Mouse (Mus musculus) stomach, postnatal 0 days (tissue): ENCODE measurements around the gene Lyzl6. TPM values are rescaled to one million over a fixed set of nuclear protein-coding genes. Genes with fewer than 3 reads are reported as not detected.

Experiments used
- ATAC-seq: fragments of 200-750 bp; cut with Nextera tagmentation; 2 replicates; pipeline ENCODE4 v1.8.0; 2017; ENCODE audit not compliant: low FRiP score, low TSS enrichment
- DNase-seq: peaks from one replicate; pipeline ENCODE4 v3.0.0-alpha.2; 2016; ENCODE audit warnings: low spot score
- H3K27ac ChIP-seq: fragments of 300-500 bp; sonication (generic); replicated peaks from 2 replicates; pipeline ENCODE4 v1.5.1; 2014; ENCODE audit warnings: mild to moderate bottlenecking, control low read depth
- H3K27me3 ChIP-seq: fragments of 300-500 bp; sonication (generic); 2 replicates; pipeline ENCODE4 v1.6.1; 2014; ENCODE audit warnings: low read length; ENCODE audit not compliant: control insufficient read depth, insufficient read depth
- H3K36me3 ChIP-seq: fragments of 300-500 bp; sonication (generic); 2 replicates; pipeline ENCODE4 v1.6.1; 2014; ENCODE audit warnings: low read length, mixed read lengths; ENCODE audit not compliant: control insufficient read depth, insufficient read depth
- H3K4me1 ChIP-seq: fragments of 300-500 bp; sonication (generic); replicated peaks from 2 replicates; pipeline ENCODE4 v1.6.1; 2014; ENCODE audit warnings: antibody characterized with exemption; ENCODE audit not compliant: control insufficient read depth, insufficient read depth
- H3K4me2 ChIP-seq: fragments of 300-500 bp; sonication (generic); replicated peaks from 2 replicates; pipeline ENCODE4 v1.6.1; 2014; ENCODE audit warnings: low read depth, mild to moderate bottlenecking, control low read depth, moderate library complexity
- H3K4me3 ChIP-seq: fragments of 300-500 bp; sonication (generic); 2 replicates; pipeline ENCODE4 v1.5.1; 2014; ENCODE audit warnings: low read depth, low read length, control low read depth
- H3K9ac ChIP-seq: fragments of 300-500 bp; sonication (generic); 2 replicates; pipeline ENCODE4 v1.6.1; 2014; ENCODE audit warnings: mild to moderate bottlenecking, low read length, control low read depth, mixed read lengths
- H3K9me3 ChIP-seq: fragments of 300-500 bp; sonication (generic); 2 replicates; pipeline ENCODE4 v1.6.1; 2016; ENCODE audit warnings: low read length; ENCODE audit not compliant: control insufficient read depth
- CTCF ChIP-seq: IDR thresholded peaks from 2 replicates; pipeline ENCODE4 v1.5.1; 2016; ENCODE audit warnings: antibody characterized with exemption, low read depth, mild to moderate bottlenecking, moderate library complexity
- EP300 ChIP-seq: optimal IDR thresholded peaks from 2 replicates; pipeline ENCODE3; 2016; ENCODE audit warnings: antibody characterized with exemption
- WGBS: fragments of 180-500 bp; shearing (Covaris S2); extraction: QIAGEN DNeasy Blood & Tissue Kit; methylation state at CpG from one replicate; pipeline ENCODE4 v1.1.7; 2014; 5-methylcytosine and 5-hydroxymethylcytosine counted together
- polyA plus RNA-seq: library from polyadenylated mRNA; unstranded; fragments of >200 nt; fragmentation: Nextera tagmentation; extraction: Ambion mirVana; gene quantifications from 2 replicates; pipeline ENCODE4 v1.2.1, GENCODE M21; 2015

Gene Lyzl6
- polyA plus RNA-seq, 1 experiment from 2014 or later, result not detected

DNA sequence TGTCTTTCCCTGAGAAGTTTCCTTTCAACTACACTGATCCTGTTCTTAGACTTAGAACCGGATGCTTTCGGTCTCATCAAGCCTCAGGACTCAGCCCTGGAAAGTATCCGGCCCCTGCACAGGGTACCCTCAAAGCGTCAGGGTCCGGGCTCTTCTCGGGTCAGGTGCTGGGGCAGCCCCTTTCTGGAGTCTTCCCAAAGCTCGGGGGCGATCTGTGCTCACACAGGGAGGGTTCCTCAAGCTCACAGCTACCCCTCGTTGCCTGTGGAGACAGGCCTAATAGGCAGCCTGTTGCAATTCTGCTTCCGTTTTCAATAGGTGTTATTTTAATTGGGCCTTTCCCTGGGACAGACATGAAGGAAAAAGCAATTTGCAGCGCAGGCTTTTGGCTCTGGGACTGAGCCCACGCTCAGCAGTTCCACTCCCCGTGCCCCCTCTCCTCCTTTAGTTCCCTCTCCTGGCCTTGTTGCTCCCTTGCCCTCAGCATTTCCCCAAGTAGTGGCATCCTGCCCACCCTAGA is 28.3 kb upstream of the Lyzl6 start:
- Histone ChIP-seq H3K4me2 (no peak overlapping the region), H3K27me3 (no peaks in the 10 kb centered on the region), H3K4me3 (no peak overlapping the region), H3K4me1 (no peaks in the 10 kb centered on the region), H3K27ac (no peak overlapping the region), H3K9ac (no peak overlapping the region), H3K9me3 (no peaks in the 10 kb centered on the region), H3K36me3 (no peaks in the 10 kb centered on the region)
- TF ChIP-seq CTCF (no peak), EP300 (no peak)
- no peak for DNase-seq
- no peak for ATAC-seq
- WGBS, result 59% methylated on average over 13 of the region's 13 CpGs

GRCm38 (mm10) chr11:103666181-103666906 is 27.7 kb upstream of the Lyzl6 start:
- ATAC-seq (no peak), DNase-seq (no peak)
- Histone ChIP-seq H3K4me2 (no peak overlapping the region), H3K9me3 (no peaks in the 10 kb centered on the region), H3K27ac (no peak overlapping the region), H3K36me3 (no peaks in the 10 kb centered on the region), H3K4me1 (no peaks in the 10 kb centered on the region), H3K9ac (no peak overlapping the region), H3K27me3 (no peaks in the 10 kb centered on the region), H3K4me3 (no peak overlapping the region)
- TF ChIP-seq CTCF, result no peak
- TF ChIP-seq EP300, result no peak
- WGBS, result 37% methylated on average over 10 of the region's 10 CpGs

GRCm38 (mm10) chr11:103665695-103666094 is 27.0 kb upstream of the Lyzl6 start:
- no peak for DNase-seq
- H3K4me2 ChIP-seq, result no peak overlapping the region
- TF ChIP-seq CTCF (no peak), EP300 (no peak)
- no peaks in the 10 kb centered on the region for H3K9me3 ChIP-seq
- no peaks in the 10 kb centered on the region for H3K27me3 ChIP-seq
- no peak overlapping the region for H3K27ac ChIP-seq
- 42% methylated on average over 1 of the region's 1 CpGs for WGBS
- no peak overlapping the region for H3K9ac ChIP-seq
- ATAC-seq, result no peak
- no peaks in the 10 kb centered on the region for H3K36me3 ChIP-seq
- H3K4me3 ChIP-seq, result no peak overlapping the region
- H3K4me1 ChIP-seq, result no peaks in the 10 kb centered on the region

DNA sequence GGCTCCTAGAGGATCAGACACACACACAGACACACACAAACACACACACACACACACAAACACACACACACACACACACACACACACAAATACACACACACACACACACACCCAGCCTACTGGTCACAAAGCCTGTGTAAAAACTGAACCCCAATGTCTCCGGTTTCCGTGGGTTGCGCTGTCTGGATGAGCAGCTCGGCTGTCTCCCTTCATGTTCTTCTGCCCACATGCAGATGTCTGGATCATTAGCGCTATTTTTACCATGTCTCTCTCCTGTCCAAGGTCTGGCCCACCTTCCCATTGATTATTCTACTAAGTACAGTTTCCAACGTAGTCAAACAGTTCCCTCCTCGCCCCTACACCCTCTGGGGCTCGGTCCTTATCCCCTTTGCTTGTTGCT is 24.4 kb upstream of the Lyzl6 start:
- TF ChIP-seq EP300, result no peak
- 77% methylated on average over 8 of the region's 8 CpGs for WGBS

GRCm38 (mm10) chr11:103662546-103662945 is 23.9 kb upstream of the Lyzl6 start:
- Histone ChIP-seq H3K9ac (no peak overlapping the region), H3K4me1 (no peaks in the 10 kb centered on the region), H3K9me3 (no peaks in the 10 kb centered on the region), H3K4me3 (no peak overlapping the region), H3K4me2 (no peak overlapping the region), H3K27me3 (no peaks in the 10 kb centered on the region), H3K27ac (no peak overlapping the region), H3K36me3 (no peaks in the 10 kb centered on the region)
- DNase-seq, result no peak
- 76% methylated on average over 5 of the region's 5 CpGs for WGBS
- TF ChIP-seq EP300, result no peak
- TF ChIP-seq CTCF, result no peak
- ATAC-seq, result no peak

More for the DNA sequence above, 24.4 kb upstream of the Lyzl6 start:
- no peaks in the 10 kb centered on the region for H3K27me3 ChIP-seq
- H3K36me3 ChIP-seq, result no peaks in the 10 kb centered on the region
- no peak for ATAC-seq
- H3K9ac ChIP-seq, result no peak overlapping the region
- DNase-seq, result no peak
- H3K4me3 ChIP-seq, result no peak overlapping the region
- no peak overlapping the region for H3K27ac ChIP-seq
- H3K9me3 ChIP-seq, result no peaks in the 10 kb centered on the region
- H3K4me2 ChIP-seq, result no peak overlapping the region
- no peaks in the 10 kb centered on the region for H3K4me1 ChIP-seq

DNA sequence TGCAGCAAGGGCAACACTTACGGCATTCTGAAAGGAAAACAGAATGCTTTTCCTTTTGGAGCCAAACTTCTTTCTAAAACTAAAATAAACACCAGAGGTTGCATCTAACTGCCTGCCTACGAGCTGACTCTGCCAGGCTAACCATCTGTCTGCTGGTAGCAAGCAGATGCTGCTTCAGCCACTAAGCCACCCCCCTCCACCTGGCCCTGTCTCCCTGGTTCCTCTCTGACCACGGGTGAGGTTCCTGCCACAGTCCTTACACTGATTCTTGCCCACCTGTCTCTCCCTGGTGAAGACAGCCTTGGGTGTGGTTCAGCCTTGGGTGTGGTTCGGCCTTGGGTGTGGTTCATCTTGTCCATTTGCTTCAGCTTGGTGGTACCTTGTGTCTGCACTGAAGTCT is 23.2 kb upstream of the Lyzl6 start:
- WGBS, result 46% methylated on average over 4 of the region's 4 CpGs
- H3K4me1 ChIP-seq, result no peaks in the 10 kb centered on the region

More for the DNA sequence above, 23.2 kb upstream of the Lyzl6 start:
- Histone ChIP-seq H3K36me3 (no peaks in the 10 kb centered on the region), H3K4me2 (no peak overlapping the region), H3K27me3 (no peaks in the 10 kb centered on the region), H3K9me3 (no peaks in the 10 kb centered on the region), H3K9ac (no peak overlapping the region), H3K27ac (no peak overlapping the region), H3K4me3 (no peak overlapping the region)
- DNase-seq (no peak), ATAC-seq (no peak)
- TF ChIP-seq EP300, result no peak
- no peak for TF ChIP-seq CTCF
